Mouse (Mus musculus) monocyte, adult 5-6 weeks (primary cell): Measurements from ENCODE around the gene 1700037H04Rik. TPM values are rescaled to one million over a fixed set of nuclear protein-coding genes. Genes with fewer than 3 reads are reported as not detected.
A peak's percentile ranks its signal among the peaks of the same experiment; 100 is the strongest.

ENCODE experiments used
- ATAC-seq: fragments of 153-309, 156-312 bp; replicated peaks from 2 replicates; pipeline ENCODE4 v1.8.0; 2017; ENCODE audit warnings: mild to moderate bottlenecking; ENCODE audit not compliant: low TSS enrichment, insufficient number of reproducible peaks, severe bottlenecking, poor library complexity, low FRiP score
- total RNA-seq: library from RNA; stranded (forward); fragments of 200-1000, 200-491, 200-594 nt; gene quantifications from 3 replicates; pipeline ENCODE4 v1.2.3, GENCODE M21; 2017

Gene 1700037H04Rik
- total RNA-seq, 1 experiment from 2014 or later = 4.0 TPM

- no peak for ATAC-seq
Measured at GRCm38 (mm10) chr2:131154036-131154435, 5.8 kb downstream of the 1700037H04Rik start.

- ATAC-seq = no peak
Measured at GRCm38 (mm10) chr2:131152166-131152730, 7.6 kb downstream of the 1700037H04Rik start.

GRCm38 (mm10) chr2:131149254-131149578 lies 10.7 kb downstream of the 1700037H04Rik start:
- ATAC-seq = no peak

- no peak for ATAC-seq
Measured at GRCm38 (mm10) chr2:131148353-131149253, 11.3 kb downstream of the 1700037H04Rik start.

- ATAC-seq = no peak
Measured at GRCm38 (mm10) chr2:131147043-131147365, 12.9 kb downstream of the 1700037H04Rik start.

- ATAC-seq = no peak
Measured at GRCm38 (mm10) chr2:131146193-131147042, 13.5 kb downstream of the 1700037H04Rik start.

- no peak for ATAC-seq
Measured at GRCm38 (mm10) chr2:131145536-131145935, 14.3 kb downstream of the 1700037H04Rik start.

GRCm38 (mm10) chr2:131145121-131145520 lies 14.8 kb downstream of the 1700037H04Rik start:
- ATAC-seq = no peak

GRCm38 (mm10) chr2:131143007-131143780 lies 16.7 kb downstream of the 1700037H04Rik start:
- ATAC-seq = no peak

- peak; percentile 55; the same call in 1 of the 2 replicates for ATAC-seq
Measured at GRCm38 (mm10) chr2:131142592-131142991, 17.3 kb downstream of the 1700037H04Rik start.

GRCm38 (mm10) chr2:131141336-131141986 lies 18.4 kb downstream of the 1700037H04Rik start:
- no peak for ATAC-seq

GRCm38 (mm10) chr2:131140533-131140905 lies 19.4 kb downstream of the 1700037H04Rik start:
- ATAC-seq = no peak

GRCm38 (mm10) chr2:131139886-131140532 lies 19.9 kb downstream of the 1700037H04Rik start:
- ATAC-seq = no peak

- ATAC-seq = no peak
Measured at GRCm38 (mm10) chr2:131139287-131139686, 20.6 kb downstream of the 1700037H04Rik start.

- no peak for ATAC-seq
Measured at GRCm38 (mm10) chr2:131138760-131139159, 21.1 kb downstream of the 1700037H04Rik start.

- ATAC-seq = no peak
Measured at GRCm38 (mm10) chr2:131138296-131138695, 21.6 kb downstream of the 1700037H04Rik start.

- no peak for ATAC-seq
Measured at GRCm38 (mm10) chr2:131135521-131136139, 24.3 kb downstream of the 1700037H04Rik start.
